Mouse (Mus musculus): Measurements from ENCODE around the gene Adcy4.

The Adcy4 gene

GRCm38 (mm10) chr14:55747051-55747847 lies 36.6 kb downstream of the Adcy4 start:
- DNase-seq: no peak

DNA sequence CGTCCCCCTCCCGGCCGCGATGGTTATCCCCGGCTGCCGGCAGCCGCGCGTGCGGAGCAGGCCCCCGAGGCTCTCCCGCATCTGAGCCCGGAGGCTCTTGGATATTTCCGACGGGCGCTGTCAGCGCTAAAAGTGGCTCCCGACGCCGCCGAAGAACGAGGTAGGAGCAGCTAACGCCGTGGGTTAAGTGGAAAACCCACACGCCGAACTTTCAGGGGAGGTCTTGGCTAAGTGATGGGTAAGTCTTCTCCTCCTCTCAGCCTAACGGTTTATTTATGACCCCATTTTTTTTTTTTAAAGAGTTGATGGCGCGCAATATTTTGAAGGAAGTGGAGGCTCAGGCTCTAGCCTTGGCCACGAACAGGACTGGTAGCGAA lies 38.0 kb downstream of the Adcy4 start:
- DNase-seq: no peak

GRCm38 (mm10) chr14:55745180-55745860 lies 38.6 kb downstream of the Adcy4 start, which contains the start of the genes Dhrs1 and Nop9:
TSS of gene Dhrs1 (minus strand) at chr14:55745690.
TSS of gene Nop9 (plus strand) at chr14:55745693.
- DNase-seq: peak; percentile 93

DNA sequence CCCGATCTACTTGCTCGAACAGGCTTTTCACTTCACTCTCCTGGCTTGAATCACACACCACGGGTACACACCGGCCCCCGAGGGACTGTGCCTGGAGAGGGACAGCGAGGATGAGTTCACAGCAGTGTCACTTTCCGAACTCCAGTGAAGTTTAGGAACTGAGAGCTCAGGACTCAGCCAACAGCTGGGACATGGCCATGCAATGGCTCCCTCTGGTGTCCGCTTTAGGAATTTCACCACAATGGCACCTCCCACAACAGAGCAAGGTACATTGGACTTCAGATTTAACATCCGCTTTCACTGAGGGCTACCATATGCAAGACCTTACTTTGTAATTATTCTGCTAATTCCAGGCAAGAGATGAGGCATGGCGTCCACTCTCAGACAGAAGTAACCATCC lies 40.2 kb downstream of the Adcy4 start:
- DNase-seq: peak; percentile 83

- no peak for DNase-seq
These were observed 46.7 kb downstream of the Adcy4 start for GRCm38 (mm10) chr14:55737086-55737687.

- no peak for DNase-seq
These were observed 48.1 kb downstream of the Adcy4 start for GRCm38 (mm10) chr14:55735758-55736157.

DNA sequence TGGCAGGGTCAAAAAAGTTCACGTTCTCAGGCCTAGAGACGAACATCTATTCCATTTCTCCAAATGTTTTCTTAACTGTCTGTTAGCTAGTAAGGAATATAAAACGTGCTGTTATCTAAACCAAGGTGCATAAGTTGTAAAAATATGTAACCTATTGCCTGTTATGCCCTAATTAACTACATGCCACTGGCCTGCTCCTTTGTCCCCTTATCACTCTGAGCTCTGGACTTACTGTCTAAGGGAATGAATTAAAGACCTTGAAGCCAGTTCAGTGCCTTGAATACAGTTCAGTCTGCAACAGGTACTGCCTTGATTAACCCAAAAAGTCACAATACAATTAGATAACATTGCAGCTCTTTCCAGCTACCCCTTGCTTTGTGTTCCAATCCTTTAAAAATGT lies 48.6 kb downstream of the Adcy4 start:
- DNase-seq: no peak

GRCm38 (mm10) chr14:55734869-55735268 lies 49.0 kb downstream of the Adcy4 start:
- no peak for DNase-seq

- no peak for DNase-seq
These were observed 50.0 kb downstream of the Adcy4 start for GRCm38 (mm10) chr14:55733889-55734288.

DNA sequence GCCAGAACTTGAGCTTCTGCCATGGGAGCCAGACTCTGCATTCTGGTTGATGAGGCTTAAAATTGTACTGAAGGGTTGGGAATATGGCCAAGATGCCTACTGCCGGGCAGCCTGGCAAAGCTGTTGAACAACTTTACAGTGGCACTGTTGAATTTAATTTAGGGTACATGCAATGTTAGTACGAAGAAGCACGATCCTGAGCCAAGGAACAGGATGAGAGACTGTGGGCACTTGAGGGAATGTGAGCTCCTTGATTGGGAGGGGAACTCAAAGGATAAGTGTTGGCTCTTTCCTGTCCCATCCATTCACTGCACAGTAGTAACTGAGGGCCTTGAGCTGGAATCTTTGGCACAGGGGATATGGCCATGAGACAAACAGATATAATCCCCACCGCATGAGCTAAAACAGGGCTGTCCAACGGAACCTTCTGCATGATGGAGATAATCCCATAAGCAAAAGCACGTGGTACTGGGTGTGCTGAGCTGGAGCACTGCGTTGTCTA lies 53.3 kb downstream of the Adcy4 start:
- no peak for DNase-seq

- no peak for DNase-seq
These were observed 53.8 kb downstream of the Adcy4 start for GRCm38 (mm10) chr14:55730116-55730515.

DNA sequence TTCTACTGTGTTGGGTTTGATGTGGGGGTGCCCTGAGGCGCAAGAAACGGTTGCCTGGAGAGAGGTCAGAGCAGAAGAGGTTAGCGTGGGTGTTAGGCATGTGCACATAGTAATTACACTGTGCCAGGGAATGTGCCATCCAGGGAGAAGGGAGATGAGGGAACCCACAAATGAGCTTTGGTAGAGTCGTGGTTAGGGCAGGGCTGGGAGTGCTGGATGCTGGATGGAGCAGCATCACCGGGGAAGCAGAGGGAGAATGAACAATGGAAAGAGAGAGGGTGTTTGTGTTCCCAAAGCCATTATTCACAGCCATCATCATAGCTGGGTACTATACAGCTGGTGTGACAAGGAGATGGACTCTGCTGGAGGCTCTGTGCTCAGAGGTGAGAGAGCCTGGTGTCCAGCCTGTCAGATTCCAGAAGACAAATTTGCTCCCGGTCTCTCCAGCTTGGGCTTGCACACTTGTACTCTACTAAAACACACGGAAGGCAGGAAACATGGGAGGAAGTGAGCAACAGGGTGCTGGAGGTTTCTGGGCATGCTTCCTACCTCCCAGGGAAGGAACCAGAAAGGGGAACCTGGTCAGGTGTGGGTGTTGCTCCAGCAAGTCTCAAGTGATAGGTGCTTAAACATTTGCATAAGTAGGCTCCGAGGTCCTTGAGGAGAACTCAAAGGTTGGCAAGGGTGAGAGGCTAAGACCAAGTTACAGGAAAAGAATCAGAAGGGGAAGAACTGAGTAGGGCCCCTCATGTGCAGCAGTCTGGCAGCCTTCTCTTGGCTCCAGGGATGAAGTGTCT lies 55.8 kb downstream of the Adcy4 start:
- no peak for DNase-seq

- DNase-seq: no peak
These were observed 57.6 kb downstream of the Adcy4 start for GRCm38 (mm10) chr14:55726261-55726660.

DNA sequence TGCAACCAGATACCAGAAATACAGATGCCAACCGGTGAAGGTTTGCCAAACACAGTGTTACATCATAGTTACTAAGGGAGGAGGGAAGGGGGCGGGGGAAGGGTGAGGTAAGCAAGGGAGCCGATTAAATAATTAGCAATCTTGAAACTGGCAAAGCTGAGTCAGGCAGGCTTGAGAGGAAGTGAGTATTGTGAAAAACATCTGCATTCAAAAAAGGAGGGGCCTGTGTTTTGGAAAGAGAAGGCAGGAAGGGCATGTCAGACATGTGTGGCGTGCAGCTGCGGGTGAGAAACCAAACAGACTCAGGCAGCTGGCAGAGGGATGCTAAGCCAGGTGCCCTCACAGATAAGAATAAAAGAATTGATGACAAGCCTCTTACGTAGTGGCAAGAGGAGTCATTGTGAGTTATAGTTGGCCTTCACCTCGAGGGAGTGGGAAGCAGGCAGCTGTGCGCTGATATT lies 59.5 kb downstream of the Adcy4 start:
- no peak for DNase-seq

- no peak for DNase-seq
These were observed 60.5 kb downstream of the Adcy4 start for GRCm38 (mm10) chr14:55723433-55723832.

DNA sequence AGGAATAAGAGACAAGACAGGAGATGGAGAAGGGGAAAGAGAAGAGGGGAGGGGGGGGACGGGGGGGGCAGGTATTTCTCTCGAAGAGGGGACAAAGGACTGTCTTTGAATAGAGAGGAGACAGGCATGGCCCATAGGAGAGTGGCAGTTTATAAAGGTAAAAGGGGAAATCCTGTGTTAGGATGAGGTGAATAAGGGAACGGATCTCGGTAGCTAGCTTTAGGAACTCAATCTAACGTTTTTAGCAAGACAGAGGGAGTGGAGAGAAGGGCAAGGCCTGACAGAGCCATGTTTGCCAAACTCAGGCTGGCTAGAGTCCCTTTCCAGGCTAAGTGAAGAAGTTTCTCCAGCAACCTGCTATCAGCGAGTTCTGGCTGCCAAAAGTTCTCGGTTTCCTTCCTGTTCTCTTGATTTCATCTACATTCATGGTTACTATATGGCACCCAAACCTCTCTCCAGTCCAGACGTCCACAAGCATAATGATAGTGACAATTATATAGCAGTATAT lies 61.4 kb downstream of the Adcy4 start:
- DNase-seq: peak; percentile 10

- peak; percentile 97 for DNase-seq
These were observed 62.0 kb downstream of the Adcy4 start, which contains the start of gene Rabggta for GRCm38 (mm10) chr14:55721700-55722437. TSS of gene Rabggta (minus strand) at chr14:55722263.

GRCm38 (mm10) chr14:55721076-55721475 lies 62.8 kb downstream of the Adcy4 start:
- DNase-seq: no peak

DNA sequence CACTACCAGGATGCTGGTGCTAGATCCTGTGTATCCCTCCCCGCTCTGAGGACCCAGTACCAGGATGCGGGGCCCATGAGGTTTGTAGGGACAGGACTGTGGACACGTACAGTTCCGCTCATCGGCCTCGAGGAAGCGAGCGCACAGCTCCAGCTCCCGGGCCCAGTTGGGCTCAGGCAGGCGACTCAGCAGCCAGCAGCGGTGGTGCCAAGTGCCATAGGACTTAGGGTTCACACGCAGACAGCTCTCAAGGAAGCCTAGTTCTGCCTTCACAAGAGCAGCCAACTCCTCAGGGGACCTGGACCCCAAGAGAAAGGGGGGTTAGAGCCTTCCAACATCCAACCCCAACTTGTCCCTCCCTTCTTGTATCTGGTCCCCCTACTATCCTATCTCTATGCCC lies 63.2 kb downstream of the Adcy4 start:
- no peak for DNase-seq

GRCm38 (mm10) chr14:55719737-55720136 lies 64.2 kb downstream of the Adcy4 start:
- DNase-seq: no peak
